Mouse (Mus musculus) left cerebral cortex, postnatal 14 days (tissue): ENCODE data around the gene Slc12a8. TPM values are rescaled to one million over a fixed set of nuclear protein-coding genes. Genes with fewer than 3 reads are reported as not detected.

Source experiments
- DNase-seq, 2 experiments: peaks; one replicate each; pipeline ENCODE4 v3.0.0; 2021 to 2022; ENCODE audit warnings: low spot score in 2 of 2, mixed read lengths in 1 of 2
- intact Hi-C: fragments of 180-260 bp; cut with DNase I; formaldehyde crosslinking; loops from one replicate; pipeline ENCODE4 v1.15.1; 2025
- total RNA-seq, 2 experiments: library from RNA; stranded (reverse); gene quantifications; 2 replicates each; pipeline ENCODE4 v1.2.3; 2021

Gene Slc12a8
- total RNA-seq, 2 experiments from 2014 or later, result 0.82 to 1.0 TPM

DNA sequence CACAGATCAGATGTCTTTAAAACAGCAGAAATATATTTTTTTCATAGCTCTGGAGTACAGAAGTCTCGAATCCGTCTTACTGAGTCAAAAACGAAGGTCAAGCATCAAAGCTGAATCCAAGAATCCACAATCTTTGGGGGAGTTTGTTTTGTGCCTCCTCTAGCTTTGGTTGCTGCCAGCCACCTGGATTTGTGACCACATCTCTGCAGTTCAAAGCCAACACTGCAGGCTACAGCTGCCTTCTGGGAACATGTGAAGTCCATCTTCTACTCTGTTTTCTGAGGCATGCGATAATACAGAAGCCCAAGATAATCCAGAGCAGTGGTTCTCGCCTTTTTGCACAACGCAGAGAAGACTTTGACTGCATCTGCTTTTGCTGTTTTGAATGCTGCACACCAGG is 149.1 kb downstream of the Slc12a8 start:
- no peak for DNase-seq
- intact Hi-C loops, result no loop called here

DNA sequence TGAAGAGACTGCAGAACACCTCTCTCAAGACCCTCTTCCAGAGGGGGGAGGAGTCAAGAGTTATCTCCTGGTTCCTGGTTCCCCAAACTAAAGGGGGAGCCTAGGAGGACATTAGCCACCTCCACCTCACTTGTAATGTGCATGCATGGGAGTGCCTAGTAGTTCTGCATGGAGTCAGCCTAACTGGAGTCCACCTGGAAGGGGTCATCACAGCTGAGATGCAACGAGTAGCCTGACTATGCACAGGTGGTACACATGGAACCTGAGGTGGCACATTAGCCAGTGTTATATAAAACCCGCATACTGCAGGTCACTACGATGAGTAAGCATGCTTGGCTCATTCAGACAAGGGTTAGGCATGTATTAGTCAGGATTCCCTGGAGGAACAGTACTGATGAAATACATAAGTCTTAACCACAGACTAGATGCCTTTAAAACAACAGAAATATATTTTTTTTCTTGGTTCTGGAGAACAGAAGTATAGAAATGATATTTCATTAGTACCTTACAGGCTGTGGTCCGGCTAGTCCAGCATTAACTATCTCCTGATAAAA is 149.9 kb downstream of the Slc12a8 start:
- DNase-seq, result no peak
- intact Hi-C loops, result no loop called here

DNA sequence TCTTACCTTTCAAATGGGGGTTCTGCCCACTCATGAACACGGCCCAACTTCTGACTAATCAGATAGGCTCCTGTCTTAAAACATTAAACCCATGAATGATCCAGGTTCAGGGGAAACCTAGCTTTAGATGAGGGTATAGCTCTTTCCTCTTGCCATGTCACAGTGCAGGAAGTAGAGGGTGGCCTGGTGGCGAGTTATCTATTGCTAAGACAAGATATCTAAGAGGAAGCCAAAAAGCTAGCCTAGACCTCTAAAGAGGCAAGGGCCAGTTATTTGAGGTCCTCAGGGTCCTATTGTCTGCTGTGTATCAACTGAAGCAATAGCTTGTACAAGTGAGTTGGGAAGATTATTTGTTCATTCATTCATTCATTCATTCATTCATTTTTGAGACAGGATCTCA is 151.3 kb downstream of the Slc12a8 start:
- no peak for DNase-seq
- intact Hi-C loops, result no loop called here

DNA sequence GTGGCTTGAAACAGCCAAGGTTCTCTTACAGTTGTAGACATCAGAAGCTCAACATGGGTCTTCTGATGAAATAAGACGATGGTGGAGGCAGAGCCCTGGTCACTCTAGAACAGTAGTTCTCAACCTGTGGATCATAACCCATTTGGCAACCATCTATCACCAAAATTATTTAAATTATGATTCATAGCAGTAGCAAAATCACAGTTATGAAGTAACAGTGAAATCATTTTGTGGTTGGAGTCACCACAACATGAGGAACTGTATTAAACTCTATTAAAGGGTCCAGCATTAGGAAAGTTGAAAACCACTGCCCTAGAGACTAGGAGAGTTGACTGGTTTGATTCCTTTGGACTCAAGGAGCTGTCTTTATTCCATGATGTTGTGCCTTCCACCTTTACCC is 151.9 kb downstream of the Slc12a8 start:
- DNase-seq, result no peak
- intact Hi-C loops, result no loop called here

DNA sequence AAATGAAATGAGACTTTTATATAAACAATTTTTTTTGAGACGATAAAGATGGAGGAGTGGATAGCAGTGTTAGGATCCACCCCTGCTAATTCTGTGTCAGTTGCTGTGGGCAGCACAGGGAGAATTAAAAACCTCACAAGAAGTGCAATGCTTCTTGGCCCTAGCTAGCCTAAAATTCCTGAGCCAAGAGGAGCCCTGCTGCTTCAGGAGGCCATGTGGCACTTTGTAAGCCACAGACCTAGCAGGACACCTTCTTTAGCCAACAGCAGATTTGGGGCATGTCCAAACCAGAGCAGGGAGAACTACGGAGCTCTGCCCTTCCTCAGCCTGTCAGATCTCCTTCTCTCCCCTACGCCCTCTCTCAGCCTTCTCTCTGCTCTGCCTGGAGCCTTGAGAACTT is 153.2 kb downstream of the Slc12a8 start:
- intact Hi-C loops, result no loop called here
- no peak for DNase-seq

DNA sequence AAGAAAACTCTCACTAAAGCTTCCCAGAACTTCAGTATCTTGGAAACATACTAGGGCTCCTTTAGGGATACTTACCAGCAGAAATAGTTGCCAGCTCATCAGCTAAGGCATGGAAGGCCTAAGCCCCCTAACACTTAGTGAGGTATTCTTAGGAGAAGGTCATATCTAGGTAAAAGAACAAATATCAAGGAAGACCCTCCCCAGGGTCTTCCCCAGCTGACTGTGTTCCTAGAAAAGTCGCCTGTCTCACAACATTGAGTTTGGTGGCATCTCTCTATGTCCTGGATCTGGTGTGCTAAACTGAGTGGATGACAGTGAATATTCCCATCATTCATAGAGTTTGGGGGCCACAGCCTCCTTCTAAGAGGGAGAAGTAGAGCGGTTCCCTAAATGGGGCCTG is 153.8 kb downstream of the Slc12a8 start:
- intact Hi-C loops, result no loop called here
- no peak for DNase-seq

DNA sequence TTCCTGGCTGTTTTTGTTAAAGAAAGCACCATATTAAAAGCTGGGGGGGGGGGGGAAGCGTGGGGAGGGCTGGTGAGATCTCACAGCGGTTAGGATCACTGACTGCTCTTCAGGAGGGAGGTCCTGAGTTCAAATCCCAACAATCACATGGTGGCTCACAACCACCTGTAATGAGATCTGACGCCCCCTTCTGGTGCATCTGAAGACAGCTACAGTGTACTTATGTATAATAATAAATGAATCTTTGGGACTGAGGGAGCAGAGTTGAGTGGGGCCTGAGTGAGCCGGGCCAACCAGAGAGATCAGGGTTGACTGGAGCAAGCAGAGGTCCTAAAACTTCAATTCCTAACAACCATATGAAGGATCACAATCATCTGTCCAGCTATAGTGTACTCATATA is 155.1 kb downstream of the Slc12a8 start:
- DNase-seq, result no peak
- intact Hi-C loops, result no loop called here

DNA sequence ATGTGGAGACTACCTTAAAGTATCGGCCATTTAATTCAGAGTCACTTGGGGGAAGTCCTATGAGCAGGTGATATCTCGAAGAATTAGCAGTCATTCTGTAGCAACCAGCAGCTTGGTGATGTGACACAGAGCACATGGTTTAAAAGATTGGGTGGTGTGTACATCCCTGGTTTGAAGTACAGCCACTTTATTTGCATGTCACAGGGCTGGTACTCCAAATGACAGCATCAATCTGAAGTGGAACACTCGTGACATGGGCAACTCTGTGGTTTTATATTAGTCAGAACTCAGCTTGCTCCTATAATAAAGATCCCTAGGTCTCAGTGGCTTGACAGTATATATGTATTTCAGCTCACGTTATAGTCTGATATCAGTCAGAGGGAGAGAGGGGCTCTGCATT is 155.5 kb downstream of the Slc12a8 start:
- intact Hi-C loops, result no loop called here

DNA sequence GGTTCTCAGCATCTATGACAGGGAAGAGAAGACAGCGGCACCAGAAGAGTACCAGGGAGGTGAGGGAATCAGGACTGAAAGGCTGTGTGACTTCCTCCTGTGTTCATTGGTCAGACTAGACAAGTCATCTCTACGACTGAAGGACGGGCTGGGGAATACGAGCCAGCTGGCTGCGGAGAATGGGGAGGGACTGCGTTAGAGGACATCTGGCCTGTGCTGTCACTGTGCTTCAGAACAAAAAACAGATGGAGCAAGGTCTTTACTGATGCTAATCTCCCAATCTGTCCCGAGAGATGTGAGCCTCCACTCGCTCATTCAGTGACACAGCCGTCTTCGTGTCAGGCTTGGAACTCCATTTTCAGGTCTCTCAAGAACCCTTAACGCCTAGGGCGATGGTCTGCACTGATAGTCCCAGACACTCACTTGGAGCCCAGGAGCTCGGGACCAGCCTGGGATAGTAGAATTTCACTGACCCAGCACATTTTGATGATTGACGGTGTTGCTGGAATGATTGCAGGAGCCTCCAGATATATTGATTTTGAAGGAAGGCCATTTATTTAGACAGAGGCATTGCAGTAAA is 156.5 kb downstream of the Slc12a8 start:
- DNase-seq, result no peak
- intact Hi-C loops, result no loop called here

More for the DNA sequence above, 155.5 kb downstream of the Slc12a8 start:
- DNase-seq, result no peak

DNA sequence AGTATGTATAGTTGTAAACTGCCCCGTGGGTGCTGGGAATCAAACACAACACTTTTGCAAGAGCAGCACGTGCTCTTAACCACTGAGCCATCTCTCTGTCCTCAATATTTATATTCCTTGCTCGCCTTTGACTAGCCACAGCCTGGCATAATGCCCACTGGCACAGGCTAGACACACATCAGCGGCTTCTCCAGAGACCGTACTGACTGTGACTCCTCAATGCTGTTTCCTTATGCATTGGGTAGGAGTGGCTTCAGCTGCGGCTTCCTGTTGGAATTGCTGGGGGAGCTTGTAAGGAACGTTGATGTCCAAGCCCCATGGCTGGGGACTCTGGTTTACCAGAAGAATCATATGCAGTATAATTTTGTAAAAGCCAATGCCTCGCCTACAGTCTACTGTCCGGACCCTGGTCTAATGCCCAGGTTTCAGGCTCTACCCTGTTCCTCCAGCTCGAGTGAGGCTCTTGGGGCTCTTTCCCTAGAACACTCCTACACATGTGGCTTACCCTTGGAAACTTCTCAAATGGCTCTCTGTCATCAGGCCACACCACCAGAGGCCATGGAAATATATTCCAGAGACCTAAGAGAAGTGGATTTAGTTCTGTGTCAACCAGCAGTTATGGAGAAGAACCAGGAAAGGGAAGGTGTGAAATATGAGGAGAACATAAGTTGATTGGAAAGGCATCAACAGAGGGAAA is 158.2 kb downstream of the Slc12a8 start:
- DNase-seq, result no peak
- intact Hi-C loops, result no loop called here

DNA sequence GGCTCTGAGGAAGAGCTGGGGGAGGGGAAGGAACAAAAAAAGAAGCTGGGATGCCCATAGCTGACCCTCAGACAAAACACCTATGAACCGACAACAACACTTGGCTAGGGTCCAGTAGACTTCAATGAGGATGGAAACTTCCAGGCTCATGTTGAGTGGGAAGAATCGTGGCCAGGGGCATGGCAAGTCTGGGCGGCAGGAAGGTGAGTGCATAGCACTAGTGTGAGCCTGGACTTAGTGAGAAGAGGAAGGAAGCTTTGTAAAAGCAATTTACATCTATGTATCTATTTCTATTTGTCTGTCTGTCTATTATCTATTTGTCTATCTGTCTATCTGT is 158.7 kb downstream of the Slc12a8 start:
- intact Hi-C loops, result no loop called here
- no peak for DNase-seq

DNA sequence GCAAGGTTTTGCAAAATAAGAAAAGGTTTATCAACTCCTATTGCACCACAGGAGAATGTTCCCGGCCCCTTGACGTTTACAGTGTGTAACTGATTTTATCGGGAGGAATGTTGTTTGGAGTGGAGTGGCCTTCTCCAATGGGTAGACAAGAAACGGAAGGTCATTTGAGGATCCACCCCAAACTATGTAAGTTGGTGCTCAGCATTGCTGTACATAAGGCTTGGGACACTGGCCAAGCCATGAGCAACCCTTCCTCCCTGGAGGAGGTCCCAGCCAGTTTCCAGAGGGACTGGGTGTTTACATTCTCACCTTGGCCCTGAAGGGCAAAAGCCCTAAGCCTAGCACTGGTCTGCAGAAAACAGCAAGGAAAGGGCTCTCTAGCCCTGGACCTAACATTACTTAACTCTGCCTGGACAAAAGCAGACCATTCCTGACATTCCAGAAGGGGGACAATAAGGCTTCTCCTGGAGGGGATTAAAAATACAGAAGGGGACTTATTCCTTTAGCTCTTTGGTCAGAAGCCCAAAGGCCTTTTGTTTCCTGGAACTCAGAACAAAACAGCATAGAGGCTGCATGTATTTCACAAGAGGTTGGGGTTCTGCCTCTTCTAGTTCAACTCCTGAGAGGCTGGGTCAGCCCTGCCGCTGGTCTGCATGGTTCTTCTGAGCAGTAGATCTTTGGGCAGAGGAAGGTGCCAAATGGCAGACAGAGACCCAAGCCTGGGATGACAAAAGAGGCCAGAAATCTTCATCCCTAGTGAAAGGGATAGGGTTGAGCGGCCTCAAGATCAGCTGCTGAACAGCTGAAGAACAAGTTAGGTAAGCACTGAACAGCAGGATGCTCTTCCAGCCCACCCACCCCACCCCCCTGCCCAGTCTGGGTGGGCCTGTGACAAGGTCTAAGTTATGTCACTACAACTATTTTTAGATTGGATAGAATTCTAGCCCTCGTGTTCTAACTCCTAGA is 159.5 kb downstream of the Slc12a8 start:
- intact Hi-C loops, result no loop called here
- DNase-seq, result no peak

DNA sequence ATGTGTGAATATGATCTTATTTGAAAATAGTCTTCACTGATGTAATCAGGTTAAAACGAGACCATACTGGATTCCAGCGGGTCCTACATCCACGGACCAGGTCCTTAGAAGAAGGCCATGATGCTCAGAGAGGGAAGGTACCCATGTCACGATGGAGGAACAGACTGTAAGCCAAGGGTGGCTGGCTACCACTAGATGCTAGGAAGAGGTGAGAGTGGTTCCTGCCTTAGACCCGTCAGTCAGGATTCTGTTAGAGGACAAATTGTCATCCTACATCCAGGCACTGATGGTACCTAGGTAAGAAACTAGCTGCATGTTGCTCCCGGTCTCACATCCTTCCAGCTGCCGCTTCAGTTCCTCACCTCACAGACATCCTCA is 160.2 kb downstream of the Slc12a8 start:
- intact Hi-C loops, result no loop called here
- no peak for DNase-seq

DNA sequence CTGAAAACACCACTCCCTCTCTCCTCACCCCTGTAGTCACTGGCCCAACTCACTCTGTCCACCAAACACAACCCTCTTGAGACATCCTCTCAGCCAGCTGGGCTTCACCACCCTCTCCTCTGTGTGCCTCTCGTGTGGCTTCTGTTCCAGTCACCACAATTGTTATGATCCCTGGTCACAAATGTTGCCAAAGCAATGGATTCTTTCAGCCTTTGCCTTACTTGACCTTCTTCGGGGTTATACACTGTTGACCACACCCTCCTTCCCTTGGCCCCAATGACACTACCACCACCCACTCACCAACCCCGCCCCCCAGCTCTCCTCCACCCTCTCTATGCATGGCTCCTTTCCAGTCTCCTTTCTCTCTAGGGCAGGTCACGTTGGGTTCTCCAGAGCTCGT is 160.8 kb downstream of the Slc12a8 start:
- no peak for DNase-seq
- intact Hi-C loops, result no loop called here

DNA sequence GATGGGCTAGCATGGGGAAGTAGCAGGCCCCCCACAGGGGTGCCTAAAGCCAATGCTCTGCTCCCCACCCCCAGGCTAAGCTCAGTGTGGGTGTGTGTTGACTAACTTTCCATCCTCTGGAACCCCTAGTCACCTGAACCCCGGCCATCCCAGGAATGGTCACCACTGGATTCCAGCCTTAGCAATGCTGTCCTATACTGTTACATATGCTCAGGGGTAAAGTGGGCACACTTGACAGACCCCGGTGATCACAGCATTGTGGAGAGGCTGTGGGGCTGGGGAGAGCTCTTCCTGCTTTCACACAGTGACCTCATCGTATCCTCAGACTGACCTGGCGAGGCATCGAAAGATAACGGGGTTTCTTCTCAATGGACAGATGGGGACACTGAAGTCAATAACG is 163.1 kb downstream of the Slc12a8 start:
- DNase-seq, result no peak
- intact Hi-C loops, result no loop called here

DNA sequence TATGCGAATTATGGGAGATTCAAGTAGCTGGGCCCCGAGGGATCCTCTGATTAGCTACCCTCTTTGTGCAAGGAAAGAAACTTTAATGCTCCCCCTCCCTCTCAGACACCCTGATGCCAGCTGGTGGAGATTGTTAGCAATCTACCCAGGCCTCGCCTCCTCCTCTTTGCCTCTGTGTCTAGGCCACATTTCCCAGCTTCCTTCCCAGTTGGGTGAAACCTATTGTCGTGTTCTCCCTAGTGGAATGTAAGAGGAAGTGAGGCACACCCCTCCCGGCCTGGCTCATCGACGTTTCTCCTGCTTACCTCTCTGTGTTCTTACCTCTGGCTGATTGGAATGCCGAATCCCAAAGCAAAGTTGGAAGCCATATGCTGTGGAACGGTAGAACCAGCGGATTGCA is 163.7 kb downstream of the Slc12a8 start:
- intact Hi-C loops, result no loop called here
- no peak for DNase-seq

DNA sequence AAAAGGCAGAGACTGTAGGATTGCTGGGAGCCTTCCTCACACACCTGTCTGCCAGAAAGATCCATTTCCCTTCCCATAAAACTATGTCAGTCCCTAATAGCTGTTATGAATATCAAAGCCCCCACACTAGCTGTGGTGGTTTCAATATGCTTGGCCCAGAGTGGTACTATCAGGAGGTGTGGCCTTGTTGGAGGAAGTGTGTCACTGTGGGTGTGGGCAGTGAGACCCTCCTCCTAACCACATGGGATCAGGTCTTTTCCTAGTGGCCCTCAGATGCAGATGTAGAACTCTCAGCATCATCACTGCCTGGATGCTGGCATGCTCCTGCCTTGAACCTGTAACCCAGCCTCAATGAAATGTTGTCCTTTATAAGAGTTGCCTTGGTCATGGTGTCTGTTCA is 164.5 kb downstream of the Slc12a8 start:
- DNase-seq, result no peak
- intact Hi-C loops, result no loop called here

DNA sequence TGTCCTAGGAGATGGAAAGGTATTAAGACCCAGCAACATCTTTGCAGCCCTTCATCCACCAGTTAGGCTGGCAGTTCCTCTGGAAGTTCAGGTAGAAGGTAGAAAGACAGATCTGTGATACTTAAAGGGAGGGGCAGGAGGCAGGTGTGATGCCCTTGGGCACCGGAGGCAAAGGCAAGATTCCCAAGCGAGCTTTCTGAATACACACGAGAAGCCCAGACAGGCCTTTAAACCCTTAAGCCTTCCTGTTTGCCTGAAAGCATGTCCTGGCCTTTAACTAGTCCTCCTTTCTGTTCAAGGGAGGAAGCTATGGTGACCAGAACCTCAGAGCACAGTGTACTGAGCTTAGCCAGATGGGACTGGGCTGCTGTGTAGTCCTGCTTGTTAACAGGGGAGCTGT is 165.5 kb downstream of the Slc12a8 start:
- intact Hi-C loops, result no loop called here
- no peak for DNase-seq

DNA sequence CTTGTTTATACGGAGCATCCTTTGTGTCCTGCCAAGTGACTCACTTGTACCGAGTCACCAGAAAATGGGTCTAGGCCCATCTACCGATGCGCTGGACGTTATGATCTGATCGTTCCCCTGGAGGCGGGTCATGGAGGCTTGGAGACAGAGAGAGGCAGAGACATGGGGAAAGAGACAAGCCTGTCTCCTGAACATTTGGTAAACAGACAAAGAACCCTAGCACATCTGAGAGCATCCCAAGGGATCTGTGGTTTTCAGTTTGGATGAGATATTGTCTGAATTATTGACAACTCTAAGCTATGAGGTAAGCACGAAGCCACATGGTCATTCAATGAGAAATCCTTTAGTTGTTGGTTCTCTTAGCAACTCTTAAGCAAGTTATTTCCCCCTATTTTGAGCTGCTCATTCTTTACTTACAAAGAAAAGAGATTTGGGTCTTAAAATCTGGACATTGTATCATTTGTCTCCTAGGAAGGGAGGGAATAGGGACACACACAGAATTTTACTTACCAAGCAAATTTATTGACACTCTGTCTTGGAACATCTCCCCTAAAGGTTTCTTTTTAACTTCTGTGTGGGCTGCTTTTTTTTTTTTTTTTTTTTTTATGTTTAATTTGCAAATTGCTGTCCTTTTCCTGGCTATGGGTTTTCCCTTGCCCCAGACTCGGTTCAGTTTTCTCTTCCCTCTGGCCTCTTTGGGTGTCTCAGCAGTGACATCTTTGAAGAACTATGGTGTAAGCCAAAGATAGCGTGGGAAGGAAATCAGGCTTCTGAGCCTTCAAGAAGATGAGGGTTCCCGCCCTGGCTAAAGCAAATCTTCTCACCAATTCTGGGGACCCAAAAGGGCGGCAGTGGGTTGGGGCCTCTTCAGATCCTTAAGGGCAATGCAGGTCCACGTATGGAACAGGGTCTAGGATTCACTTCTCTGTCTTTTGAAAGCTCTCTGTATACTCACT is 166.4 kb downstream of the Slc12a8 start:
- DNase-seq, result no peak
- intact Hi-C loops, result no loop called here
